Mouse (Mus musculus): ENCODE results near the gene Soat2.
A peak's percentile ranks its signal among the peaks of the same experiment; 100 is the strongest.

Gene Soat2

GRCm38 (mm10) chr15:102112827-102113226 lies 37.5 kb upstream of the Soat2 start:
- peak in 1 of 2 experiments; percentile 32 for DNase-seq (ENCODE audit: inconsistent age in 2 of 2, low spot score in 1 of 2)

GRCm38 (mm10) chr15:102113674-102114073 lies 36.7 kb upstream of the Soat2 start:
- DNase-seq (ENCODE audit: inconsistent age in 2 of 2, low spot score in 1 of 2): no peak

GRCm38 (mm10) chr15:102114651-102115260 lies 35.6 kb upstream of the Soat2 start:
- DNase-seq (ENCODE audit: inconsistent age in 2 of 2, low spot score in 1 of 2): peak; percentile 84 to 89

- DNase-seq (ENCODE audit: inconsistent age in 2 of 2, low spot score in 1 of 2): peak in 1 of 2 experiments; percentile 77
Observed at GRCm38 (mm10) chr15:102115731-102116231, 34.5 kb upstream of the Soat2 start.

- DNase-seq (ENCODE audit: inconsistent age in 2 of 2, low spot score in 1 of 2): no peak
Observed at GRCm38 (mm10) chr15:102116753-102117415, 33.4 kb upstream of the Soat2 start.

GRCm38 (mm10) chr15:102117461-102118443 lies 32.6 kb upstream of the Soat2 start:
- peak; percentile 49 to 67 for DNase-seq (ENCODE audit: inconsistent age in 2 of 2, low spot score in 1 of 2)

GRCm38 (mm10) chr15:102118591-102118990 lies 31.7 kb upstream of the Soat2 start:
- peak in 1 of 2 experiments; percentile 25 for DNase-seq (ENCODE audit: inconsistent age in 2 of 2, low spot score in 1 of 2)

GRCm38 (mm10) chr15:102119121-102119830 lies 31.1 kb upstream of the Soat2 start:
- DNase-seq (ENCODE audit: inconsistent age in 2 of 2, low spot score in 1 of 2): no peak

GRCm38 (mm10) chr15:102119831-102120170 lies 30.5 kb upstream of the Soat2 start:
- DNase-seq (ENCODE audit: inconsistent age in 2 of 2, low spot score in 1 of 2): peak in 1 of 2 experiments; percentile 29

GRCm38 (mm10) chr15:102120530-102120929 lies 29.8 kb upstream of the Soat2 start:
- DNase-seq (ENCODE audit: inconsistent age in 2 of 2, low spot score in 1 of 2): peak; percentile 63 to 71

GRCm38 (mm10) chr15:102126303-102126702 lies 24.0 kb upstream of the Soat2 start:
- DNase-seq (ENCODE audit: inconsistent age in 2 of 2, low spot score in 1 of 2): peak; percentile 80 to 88

GRCm38 (mm10) chr15:102133314-102133713 lies 17.0 kb upstream of the Soat2 start:
- DNase-seq (ENCODE audit: inconsistent age in 2 of 2, low spot score in 1 of 2): peak in 1 of 2 experiments; percentile 46

GRCm38 (mm10) chr15:102134709-102135108 lies 15.6 kb upstream of the Soat2 start:
- DNase-seq (ENCODE audit: inconsistent age in 2 of 2, low spot score in 1 of 2): no peak

GRCm38 (mm10) chr15:102135522-102136128 lies 14.7 kb upstream of the Soat2 start:
- no peak for DNase-seq (ENCODE audit: inconsistent age in 2 of 2, low spot score in 1 of 2)

- DNase-seq (ENCODE audit: inconsistent age in 2 of 2, low spot score in 1 of 2): peak; percentile 98 to 100
Observed at GRCm38 (mm10) chr15:102136129-102136758, 14.1 kb upstream of the Soat2 start, which contains the start of gene Spryd3. Gene Spryd3, minus strand, starts transcription at chr15:102136234.

GRCm38 (mm10) chr15:102141120-102141519 lies 9.2 kb upstream of the Soat2 start:
- no peak for DNase-seq (ENCODE audit: inconsistent age in 2 of 2, low spot score in 1 of 2)

- DNase-seq (ENCODE audit: inconsistent age in 2 of 2, low spot score in 1 of 2): no peak
Observed at GRCm38 (mm10) chr15:102142914-102143912, 7.1 kb upstream of the Soat2 start.

GRCm38 (mm10) chr15:102144274-102144711 lies 6.0 kb upstream of the Soat2 start, which contains the start of gene Igfbp6:
Gene Igfbp6, plus strand, starts transcription at chr15:102144362.
- DNase-seq (ENCODE audit: inconsistent age in 2 of 2, low spot score in 1 of 2): no peak

Measured in adrenal gland, adult (tissue).